Mouse (Mus musculus) spleen, adult 12 weeks (tissue): ENCODE measurements around the gene Allc.

Experiments
- DNase-seq: peaks from one replicate; pipeline ENCODE4 v3.0.0; 2022; ENCODE audit warnings: low spot score

Allc gene

DNA sequence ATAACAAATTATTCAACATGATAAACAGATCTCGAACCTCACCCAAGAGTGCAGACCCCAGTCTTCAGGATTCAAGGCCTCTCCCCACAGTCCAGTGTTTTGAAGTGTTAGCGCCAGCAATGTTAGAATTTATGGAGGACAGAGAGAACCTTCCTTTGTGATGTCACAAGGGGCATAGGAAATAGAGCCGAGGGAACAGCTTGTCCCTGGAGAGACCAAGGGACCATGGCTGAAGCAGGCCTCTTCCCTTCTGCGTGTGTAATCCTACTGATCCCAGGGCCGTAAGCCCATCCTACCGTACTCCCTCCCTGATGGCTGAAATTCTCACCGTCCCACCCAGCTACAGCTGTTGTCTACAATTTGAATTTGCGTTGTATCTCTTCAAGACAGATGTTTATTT lies at the start of gene Allc:
Allc (minus strand) TSS at position 101 of the 400 bp plus-strand sequence.
- DNase-seq: no peak

DNA sequence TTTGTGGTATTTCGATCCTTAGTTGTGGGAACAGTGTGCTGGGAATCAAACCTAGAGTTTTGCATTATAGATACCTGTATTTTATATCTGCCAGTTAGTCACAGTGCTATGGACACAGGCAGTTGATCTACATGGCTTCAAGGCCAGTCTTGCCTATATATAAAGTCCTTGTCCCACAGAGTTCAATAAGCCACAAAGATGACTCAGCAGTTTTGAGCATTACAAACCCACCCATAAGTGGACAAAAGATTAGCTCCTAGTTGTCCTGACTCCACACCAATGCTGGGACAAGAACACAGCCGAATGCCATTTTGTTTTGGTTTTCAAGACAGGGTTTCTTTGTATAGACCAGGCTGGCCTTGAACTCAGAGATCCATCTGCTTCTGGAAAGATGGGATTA lies 46.1 kb upstream of the Allc start:
- DNase-seq: no peak

DNA sequence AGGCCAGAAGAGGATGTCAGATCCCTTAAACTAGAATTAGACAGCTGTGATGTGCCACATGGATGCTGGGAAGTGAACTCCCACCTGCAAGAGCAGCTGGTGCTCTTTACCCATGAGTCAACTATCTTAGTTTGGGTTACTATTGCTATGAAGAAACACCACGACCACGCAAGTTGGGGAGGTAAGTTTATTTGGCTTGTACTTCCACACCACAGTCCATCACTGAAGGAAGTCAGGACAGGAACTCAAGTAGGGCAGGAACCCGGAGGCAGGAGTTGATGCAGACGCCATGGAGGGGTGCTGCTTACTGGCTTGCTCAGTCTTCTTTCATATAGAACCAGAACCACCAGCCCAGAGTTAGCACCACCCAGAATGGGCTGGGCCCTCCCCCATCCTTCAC lies 44.8 kb upstream of the Allc start:
- no peak for DNase-seq

DNA sequence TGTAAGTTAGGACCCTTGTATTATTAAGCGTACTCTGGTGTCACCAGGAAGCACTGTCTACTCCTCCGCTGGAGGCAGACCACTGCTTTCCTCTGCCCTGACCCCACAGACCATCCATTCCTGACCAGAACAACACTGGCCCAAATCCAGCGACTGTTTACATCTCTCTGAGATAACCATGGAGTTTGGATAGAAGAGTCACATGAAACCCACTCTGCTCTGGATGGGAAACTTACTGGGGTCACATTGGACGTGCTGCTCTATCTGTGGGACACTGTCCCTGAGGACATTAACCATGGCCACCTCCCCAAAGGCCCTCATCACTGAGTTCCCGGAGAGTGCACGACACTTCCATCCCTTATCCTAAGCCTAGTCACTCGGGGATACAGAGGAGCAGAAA lies 43.1 kb upstream of the Allc start:
- no peak for DNase-seq

DNA sequence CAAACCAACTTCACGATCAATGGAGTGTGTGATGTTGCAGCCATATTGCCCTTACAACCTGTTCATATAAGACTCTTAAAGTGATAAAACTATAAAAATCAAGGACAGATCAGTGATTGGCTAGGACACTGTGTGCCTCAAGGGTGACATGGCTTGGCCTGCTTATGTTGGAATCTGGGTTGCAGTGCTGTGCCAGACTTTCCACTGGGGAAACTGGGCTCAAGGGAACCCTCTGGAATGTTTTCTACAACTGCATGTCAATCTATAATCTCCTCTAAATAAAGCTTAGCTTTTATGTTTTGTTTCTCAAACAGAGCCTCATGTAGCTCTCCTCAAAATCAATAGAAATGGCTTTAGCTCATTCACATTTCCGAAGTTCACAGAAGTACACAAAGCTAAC lies 41.9 kb upstream of the Allc start:
- no peak for DNase-seq

DNA sequence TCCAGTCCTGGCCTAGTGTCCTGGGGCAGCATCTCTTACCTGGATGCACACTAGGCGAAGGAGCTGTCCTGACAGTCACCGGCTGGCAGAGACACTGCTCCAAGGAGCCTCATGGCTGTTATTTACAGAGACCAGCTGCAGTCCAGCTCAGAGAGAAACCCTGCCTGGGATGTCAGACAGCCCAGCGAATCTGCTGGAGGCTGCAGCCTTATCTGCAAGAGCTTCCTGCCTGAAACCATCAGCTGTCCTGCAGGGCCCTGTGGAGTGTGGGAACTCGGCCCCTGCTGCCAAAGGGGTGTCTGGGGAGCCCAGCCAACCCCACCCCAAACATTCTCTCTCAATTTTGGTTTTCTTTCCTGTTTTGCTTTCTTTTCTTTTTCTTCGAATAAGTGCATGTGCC lies 40.9 kb upstream of the Allc start, which contains the start of gene Colec11:
Colec11 (minus strand) TSS at position 183 of the 400 bp plus-strand sequence.
- no peak for DNase-seq

DNA sequence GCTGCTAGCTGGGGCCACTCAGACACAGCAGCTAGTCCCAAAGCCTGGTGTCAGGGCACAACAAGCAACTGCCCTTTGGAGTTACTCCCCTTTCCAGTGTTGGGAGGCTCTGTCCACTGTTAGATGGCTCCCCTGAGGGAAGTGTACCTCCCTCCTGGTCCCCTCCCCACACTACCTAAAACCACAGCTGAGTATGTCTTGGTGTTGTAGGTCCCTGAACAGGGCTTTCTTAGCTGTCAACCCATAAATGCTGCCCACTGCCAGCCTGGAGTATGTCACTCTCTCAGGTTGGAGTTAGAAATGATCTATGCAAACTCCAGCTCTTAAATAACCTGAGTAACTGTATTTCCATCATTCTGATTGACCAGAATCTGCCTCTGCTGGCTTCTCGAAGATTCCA lies 40.3 kb upstream of the Allc start:
- no peak for DNase-seq

DNA sequence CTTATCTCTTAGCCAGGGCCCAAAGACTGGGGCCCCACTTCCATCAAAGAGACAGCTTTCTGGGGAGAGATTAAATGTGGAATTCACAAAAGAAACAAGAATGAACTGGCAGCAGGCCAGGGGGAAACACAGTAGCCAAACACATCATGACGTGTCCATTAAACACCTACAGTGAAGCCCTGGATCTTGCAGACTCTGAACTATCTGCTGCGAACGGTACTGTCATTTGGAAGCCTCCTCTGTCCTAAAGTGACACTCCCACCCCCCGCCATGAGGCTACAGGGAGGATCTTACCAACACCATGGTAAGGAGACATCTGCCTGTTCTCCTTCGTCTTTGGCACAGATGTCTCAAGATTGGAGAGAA lies 39.8 kb upstream of the Allc start:
- no peak for DNase-seq

DNA sequence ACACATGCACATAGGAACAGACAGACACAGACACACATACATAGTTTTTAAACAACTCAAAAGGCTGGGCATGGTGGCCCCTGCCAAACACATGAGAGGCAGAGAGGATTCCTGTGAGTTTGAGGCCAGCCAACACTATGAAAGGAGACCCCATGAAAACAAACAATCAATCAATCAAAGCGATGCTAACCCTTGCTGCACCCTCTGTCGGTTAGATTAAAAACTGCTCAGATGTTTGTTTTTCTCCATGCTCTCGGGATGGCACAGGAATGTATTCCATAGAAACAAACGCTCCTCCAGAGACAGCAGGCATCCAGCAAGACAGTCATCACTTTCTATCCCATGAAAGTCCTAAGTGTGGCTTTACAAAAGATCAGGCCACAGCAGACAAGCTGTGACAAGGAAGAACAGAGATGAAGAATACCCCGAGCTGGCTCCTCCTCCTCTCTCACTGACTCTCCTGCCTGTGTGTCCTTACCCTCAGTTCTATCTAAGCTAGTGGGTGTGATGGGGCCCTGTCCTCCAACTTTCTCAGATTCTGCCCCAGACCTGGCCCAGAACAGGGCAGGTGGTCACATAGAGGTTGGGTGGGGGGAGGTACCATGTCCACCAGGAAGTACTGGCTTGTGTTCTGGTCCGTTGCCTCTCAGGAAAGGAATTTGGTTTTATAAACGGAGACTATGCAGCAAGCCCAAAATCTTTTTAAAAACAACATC lies 39.3 kb upstream of the Allc start:
- no peak for DNase-seq

DNA sequence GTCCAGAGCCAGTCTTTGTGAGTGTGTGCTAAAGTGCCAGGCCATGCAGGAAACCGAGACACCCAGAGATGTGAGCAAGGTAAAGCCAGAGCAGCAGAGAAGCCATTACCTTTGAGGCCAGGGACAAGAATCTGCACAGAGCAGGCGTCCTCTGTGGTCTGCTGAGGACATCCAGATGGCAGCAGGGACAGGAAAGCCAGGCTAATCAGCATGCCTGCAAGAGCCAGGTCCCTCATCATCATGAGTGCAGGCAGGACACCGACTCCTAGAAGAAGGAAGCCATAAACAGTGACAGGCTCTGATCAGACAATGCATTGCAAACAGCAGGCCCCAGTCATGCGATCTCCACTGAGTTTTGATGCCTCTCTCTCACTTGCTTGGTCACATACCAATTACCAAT lies 35.0 kb upstream of the Allc start:
- no peak for DNase-seq

DNA sequence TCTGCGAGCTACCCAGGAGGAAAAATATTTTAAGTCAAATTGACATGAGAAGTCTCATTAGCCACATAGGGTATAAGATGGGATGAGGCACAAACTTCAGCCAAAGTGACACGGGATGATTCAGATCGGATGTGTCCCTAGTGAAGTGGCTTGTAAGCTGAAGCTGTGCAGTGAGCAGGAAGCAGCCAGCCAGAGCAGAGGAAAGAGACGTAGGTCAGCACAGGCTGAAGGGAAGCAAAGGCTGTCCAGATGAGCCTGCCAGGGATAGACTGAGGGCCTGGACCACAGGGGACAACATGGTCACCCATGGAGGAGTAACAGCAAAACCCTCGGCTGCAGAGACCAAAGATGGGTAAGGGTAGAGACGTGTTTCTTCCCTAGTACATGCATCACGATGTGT lies 32.1 kb upstream of the Allc start:
- DNase-seq: no peak

DNA sequence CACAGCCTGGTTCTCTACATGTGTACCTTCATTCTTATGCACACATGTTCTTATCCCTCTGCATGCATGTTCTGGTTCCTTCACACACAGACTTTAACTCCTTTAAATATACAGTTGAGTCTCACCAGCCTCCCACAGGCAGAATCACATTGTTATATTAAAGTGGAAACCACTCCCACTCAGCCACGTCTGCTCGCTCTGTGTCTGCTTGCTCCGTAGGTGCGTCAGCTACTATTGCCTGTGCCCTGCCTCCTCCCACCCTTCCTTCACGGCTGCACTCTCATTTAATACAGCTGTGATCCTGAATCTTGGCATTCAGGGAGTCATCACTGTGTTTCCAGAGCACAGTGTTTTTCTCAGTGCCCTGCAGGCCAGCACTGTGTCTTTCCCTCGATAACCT lies 30.1 kb upstream of the Allc start:
- no peak for DNase-seq

DNA sequence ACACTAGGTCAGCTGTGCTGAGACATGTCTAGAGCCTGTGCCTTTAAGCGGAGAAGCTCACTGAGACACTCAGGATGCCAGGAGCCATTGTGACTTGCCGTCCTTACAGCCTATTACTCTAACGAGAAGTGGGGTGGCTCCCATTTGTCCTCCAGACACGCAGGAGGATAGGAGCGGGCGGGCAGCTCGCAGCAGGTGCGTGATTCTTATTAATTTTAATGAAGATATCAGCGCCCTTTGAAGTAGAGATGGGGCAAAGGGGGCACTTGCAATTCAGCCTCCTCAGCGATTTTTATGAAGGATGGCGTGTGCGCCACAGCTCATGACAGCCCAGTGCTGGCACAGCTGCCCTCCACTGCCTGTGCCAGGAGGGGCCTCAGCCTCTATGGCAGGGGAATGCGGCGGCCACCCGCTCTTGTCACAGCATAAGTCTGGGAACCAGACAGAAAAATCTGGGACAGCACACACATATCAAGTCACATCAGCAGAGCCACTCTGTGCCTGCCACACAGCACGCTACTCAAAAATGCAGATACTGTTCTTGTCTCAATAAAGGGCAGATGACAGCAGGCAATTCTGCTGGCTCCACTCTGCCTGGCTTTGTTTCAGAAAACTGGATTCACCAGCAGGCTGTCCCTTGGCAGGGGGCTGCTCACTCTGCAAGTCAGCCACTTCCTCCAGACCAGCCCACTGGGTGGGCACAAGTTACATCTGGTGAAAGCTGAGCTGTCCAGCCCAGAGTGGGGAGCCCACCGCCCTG lies 25.4 kb upstream of the Allc start:
- DNase-seq: no peak

DNA sequence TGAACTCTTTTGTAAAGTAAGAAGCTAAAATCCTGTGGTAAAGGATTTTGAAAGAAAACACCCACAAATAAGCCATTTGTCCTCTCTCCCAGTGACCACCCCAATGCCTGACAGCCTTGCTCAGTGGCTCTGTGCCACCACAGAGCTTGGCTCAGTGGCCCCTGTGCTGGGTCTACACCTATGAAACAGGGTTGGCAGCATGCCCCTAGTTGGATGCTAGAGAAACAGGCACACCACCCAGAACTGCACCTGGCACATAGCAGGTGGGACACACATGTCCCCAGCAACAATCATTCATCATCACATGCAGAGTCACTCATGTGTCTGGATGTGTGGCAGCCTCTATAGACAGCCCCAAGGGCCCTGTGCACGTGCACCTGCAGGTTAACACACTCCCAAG lies 21.2 kb upstream of the Allc start:
- DNase-seq: no peak

DNA sequence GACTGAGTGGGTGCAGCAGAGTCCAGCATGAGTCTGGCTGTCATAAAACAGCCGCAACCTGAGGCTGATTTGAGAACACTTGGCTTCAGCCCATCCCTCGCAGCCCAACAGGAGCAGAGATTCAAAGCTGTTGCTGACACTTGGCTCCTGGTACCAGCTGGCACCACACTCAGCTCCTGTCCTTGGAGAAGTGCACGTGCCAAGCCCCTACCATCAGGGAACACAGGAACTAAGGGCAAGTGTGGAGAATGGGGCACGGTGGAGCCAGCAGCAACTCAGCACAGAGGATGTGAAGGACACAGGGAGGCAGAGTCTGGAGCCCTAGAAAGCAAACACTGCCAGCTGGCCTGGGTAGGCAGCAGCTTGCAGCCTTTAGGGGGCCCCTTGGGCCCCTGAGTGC lies 19.9 kb upstream of the Allc start:
- DNase-seq: no peak

DNA sequence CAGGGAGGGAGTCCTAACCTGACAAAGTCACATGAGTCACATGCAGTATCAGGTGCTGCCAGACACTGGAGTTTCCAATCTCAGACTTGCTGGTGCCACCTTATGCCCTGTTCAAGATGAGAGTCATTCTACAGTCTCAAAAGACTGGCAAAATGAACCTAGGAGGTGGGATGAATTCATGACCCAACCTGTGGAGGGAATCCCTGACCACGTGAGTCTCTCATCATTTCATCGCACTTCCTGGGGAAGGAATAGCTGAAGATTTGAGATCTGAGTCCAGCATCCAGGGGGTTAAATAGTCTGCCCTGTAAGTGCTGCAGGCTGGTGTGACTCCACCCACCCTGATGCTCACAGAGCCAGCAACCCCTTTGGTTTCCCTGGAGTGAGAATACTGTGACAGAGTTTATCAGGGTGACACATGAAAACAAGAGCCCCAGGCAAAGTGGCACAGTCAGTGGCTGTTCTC lies 16.2 kb upstream of the Allc start:
- DNase-seq: no peak

DNA sequence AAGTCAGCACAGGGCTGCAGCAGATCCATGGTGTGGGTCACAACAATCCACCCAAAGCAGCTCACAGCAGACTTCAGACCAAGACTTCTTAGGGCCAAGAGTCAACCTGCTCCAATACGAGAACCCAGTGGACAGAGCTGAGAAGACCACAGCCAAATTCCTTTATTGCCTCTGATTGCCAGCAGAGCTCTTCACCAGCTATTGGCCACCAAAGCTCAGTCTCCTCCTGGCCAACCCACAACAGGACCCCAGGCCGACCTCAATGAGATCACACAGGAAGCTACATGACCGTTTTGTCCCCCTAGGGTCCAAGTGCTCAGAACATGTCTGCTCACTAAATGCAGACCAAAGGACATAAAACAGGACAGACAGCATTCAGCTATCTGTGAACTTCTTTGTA lies 15.8 kb upstream of the Allc start:
- DNase-seq: no peak

DNA sequence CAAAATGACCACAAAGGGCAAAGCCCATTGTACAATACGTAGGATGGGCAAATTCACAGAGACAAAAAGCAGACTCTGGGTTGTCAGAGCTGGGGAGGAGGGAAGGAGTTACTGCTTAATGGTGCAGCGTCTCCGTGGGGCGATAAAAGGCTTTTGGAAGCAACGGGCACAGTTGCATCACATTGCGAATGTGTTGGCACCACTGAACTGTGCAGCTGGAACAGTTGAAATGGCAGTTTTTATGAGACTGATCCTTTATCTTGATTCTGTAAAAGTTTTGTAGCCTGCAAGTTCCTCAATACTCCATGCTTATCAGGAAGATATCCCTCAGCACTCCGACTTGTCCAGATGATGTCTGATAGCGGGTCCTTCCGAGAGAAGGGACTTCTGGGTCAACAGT lies 15.4 kb upstream of the Allc start:
- DNase-seq: no peak

DNA sequence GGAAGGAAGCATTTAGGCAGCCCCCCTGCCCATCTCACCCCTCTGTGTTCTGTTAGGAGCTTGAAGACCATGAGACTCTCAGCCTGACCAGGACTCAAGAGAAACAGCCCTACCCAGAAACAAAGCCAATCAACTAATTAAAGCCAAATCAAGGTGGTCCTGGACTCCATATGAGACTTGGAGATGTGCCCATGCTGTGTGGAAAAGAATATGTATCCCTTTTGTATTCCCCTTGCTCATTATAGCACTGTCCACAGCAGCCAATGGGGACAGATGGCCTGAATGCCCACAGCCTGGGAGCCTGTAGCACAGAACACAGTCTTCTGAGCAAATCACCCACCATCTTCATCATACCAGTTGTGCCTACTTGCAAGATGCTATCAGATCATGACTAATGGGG lies 14.5 kb upstream of the Allc start:
- DNase-seq: no peak

DNA sequence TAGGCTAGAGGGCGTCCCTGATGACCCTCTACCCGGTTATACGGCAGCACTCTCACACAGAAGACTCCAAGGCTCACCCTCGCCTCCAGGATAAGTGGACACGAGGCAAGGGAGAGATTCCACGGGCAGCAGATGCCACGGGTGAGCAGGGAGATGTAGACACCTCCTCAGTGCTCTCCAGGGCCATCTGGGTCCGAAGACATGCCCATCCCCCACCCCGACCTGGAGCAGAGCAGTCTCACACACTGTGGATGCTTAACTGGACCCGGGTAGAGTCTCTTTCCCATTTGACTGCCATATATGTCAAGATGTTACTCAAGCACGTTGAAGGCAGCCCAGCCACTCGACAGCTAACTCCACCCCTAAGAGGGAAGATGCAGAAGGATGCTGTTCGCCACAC lies 8.1 kb upstream of the Allc start:
- no peak for DNase-seq

DNA sequence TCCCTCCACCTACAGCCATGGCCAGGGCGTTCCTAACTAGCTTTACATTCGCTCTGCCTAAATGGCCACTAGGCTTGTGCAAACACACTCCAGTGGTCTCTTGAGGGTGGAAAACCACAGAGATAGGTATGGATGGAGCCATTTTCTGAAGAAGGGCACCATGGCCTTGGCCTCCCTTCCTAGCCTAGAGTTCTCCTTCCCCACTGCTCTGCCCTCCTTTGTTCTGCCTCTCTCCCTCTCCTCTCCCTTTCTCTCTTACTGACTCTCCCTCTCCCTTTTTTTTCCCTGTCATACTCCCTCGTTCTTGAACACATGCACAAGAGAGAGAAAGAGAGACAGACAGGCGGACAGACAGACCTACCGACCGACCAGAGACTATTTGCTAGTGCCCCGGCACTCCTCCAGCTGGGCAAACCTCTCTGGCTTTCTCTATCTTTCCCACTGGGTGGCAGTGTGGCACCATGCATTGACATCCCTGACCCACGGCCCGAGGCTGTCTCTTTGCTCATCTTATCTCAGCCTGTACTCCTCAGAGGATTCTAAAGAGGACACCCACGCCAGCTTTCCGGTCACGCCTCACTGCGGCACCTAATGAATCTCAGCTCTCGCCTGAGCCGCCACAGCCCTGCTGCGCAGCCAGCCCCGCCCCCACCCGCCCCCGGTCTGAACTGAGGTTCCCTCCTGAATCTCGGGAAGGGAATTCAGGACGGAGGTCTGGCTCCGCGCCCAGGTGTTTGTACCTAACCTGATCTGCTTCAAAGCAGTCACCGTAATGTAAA lies 7.0 kb upstream of the Allc start:
- DNase-seq: peak; percentile 28

DNA sequence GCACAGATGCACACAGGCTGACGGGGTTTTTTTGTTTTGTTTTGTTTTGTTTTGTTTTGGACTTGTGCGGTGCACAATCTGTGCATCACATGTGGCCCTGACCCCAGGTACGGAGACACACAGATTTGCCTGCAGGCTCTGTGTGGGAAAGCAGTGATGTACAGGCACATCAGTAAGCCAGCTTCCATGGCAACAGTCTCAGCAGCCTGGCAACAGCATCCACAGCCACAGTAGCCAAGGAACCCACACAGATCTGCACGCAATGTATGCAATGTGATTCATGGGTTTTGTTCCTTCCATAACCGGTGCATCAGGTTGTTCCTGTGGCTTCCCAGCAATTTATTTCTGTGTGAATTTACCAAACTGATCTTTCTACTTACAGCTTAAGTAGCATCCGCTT lies 5.6 kb upstream of the Allc start:
- no peak for DNase-seq

DNA sequence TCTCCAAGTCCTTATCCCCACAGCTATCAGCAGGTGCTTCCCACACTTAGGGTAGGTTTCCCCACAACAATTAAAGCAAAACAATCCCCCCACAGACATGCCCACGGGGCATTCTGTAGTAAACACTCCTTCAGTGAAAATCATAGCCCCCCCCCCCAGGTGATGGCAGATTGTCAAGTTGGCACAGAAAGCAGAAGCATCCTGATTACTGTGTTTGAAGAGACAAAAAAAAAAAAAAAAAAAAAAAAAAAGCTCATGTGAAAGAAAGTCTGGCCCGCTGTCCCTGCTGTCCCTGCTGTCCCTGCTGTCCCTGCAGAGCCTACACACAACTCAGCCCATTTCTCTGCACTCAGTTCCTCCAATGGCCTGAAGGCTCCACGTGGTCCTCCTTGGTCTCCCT lies 1.7 kb upstream of the Allc start:
- no peak for DNase-seq
